Mouse (Mus musculus) cerebellum, adult 2 months (tissue): Measurements from ENCODE around the gene Gabarap. TPM values are rescaled to one million over a fixed set of nuclear protein-coding genes. Genes with fewer than 3 reads are reported as not detected.

Experiments used
- DNase-seq, 2 experiments: peaks; one replicate each; pipeline ENCODE4 v3.0.0; 2021
- H3K27ac ChIP-seq: fragments of 200-500 bp; 2 replicates; pipeline ENCODE4 v1.5.1; 2012; ENCODE audit warnings: low read length, control low read depth, inconsistent platforms; ENCODE audit not compliant: insufficient read depth
- H3K27me3 ChIP-seq: fragments of 200-500 bp; 2 replicates; pipeline ENCODE4 v1.6.1; 2012; ENCODE audit warnings: inconsistent platforms, mild to moderate bottlenecking, low read length, moderate library complexity; ENCODE audit not compliant: control insufficient read depth, insufficient read depth
- H3K4me1 ChIP-seq: fragments of 200-500 bp; 2 replicates; pipeline ENCODE4 v1.6.1; 2011; ENCODE audit warnings: low read length; ENCODE audit not compliant: control insufficient read depth, insufficient read depth
- H3K4me3 ChIP-seq: fragments of 200-500 bp; replicated peaks from 2 replicates; pipeline ENCODE3; 2011; ENCODE audit warnings: mild to moderate bottlenecking, low read depth, low read length, control low read depth; ENCODE audit not compliant: insufficient read depth
- CTCF ChIP-seq: fragments of 200-500 bp; IDR thresholded peaks from 2 replicates; pipeline ENCODE4 v1.5.1; 2011; ENCODE audit warnings: low read depth, mild to moderate bottlenecking, control low read depth, low read length, moderate library complexity, borderline replicate concordance; ENCODE audit not compliant: insufficient read depth
- POLR2A ChIP-seq: fragments of 200-500 bp; IDR thresholded peaks from 2 replicates; pipeline ENCODE4 v1.6.1; 2011; ENCODE audit warnings: low read length, control low read depth, borderline replicate concordance; ENCODE audit not compliant: insufficient read depth
- WGBS: fragments of 180-500 bp; shearing (Covaris S2); methylation state at CpG from one replicate; pipeline ENCODE4 v1.1.7; 2018; 5-methylcytosine and 5-hydroxymethylcytosine counted together
- polyA plus RNA-seq: library from polyadenylated mRNA; depleted of rRNA; stranded (reverse); fragments of >200 nt; gene quantifications from 2 replicates; pipeline ENCODE4 v1.2.3, GENCODE M21; 2012; rRNA removed

Gabarap gene
- polyA plus RNA-seq, 1 experiment = 366 TPM

DNA sequence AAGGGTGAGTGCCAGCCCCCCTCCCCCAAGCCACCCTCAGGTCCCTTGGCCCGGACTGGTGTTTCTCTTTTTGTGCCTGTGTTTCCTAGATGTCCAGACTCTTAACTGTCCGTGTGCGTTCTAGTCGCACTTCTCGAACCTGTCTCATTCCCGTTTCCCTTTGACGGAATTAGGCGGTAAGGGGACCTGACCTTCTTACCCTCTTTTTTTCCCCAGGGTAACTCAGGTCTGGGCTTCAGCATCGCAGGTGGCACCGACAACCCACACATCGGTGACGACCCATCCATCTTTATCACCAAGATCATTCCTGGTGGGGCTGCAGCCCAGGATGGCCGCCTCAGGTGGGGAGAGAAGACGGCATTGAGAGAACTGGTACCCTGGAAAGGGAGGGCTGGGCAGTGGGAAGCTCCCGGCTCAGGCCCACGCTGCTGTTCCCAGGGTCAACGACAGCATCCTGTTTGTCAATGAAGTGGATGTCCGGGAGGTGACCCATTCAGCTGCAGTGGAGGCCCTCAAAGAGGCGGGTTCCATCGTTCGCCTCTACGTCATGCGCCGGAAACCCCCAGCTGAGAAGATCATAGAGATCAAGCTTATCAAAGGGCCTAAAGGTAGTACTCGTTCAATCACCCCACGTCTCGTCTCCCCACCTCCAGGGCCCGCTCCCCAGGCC lies 39.8 kb downstream of the Gabarap start:
- Histone ChIP-seq H3K4me3 (no peak overlapping the region), H3K27ac (no peak overlapping the region; the same call in 1 of the 2 replicates), H3K27me3 (no peaks in the 10 kb centered on the region), H3K4me1 (peaks cover 11% of the 10 kb centered on the region; the same call in 1 of the 2 replicates)
- no peak for DNase-seq
- WGBS = 84% methylated on average over 28 of the region's 28 CpGs
- TF ChIP-seq CTCF (no peak), POLR2A (no peak)

DNA sequence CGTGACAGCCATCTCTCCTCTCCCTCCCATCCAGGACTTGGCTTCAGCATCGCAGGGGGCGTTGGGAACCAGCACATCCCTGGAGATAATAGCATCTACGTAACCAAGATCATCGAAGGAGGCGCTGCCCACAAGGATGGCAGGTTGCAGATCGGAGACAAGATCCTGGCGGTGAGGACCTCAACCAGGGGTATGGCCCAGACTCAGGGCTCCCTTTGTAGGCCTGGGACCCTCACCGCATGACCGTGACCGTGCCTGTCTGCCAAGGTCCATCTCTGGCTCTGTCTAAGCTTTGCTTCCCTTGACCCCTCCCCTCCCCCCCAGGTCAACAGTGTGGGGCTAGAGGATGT lies 40.4 kb downstream of the Gabarap start:
- WGBS = 95% methylated on average over 11 of the region's 11 CpGs
- Histone ChIP-seq H3K27me3 (no peaks in the 10 kb centered on the region), H3K27ac (no peak overlapping the region), H3K4me1 (peaks cover 11% of the 10 kb centered on the region; the same call in 1 of the 2 replicates), H3K4me3 (no peak overlapping the region)
- TF ChIP-seq CTCF (no peak), POLR2A (no peak)
- no peak for DNase-seq

DNA sequence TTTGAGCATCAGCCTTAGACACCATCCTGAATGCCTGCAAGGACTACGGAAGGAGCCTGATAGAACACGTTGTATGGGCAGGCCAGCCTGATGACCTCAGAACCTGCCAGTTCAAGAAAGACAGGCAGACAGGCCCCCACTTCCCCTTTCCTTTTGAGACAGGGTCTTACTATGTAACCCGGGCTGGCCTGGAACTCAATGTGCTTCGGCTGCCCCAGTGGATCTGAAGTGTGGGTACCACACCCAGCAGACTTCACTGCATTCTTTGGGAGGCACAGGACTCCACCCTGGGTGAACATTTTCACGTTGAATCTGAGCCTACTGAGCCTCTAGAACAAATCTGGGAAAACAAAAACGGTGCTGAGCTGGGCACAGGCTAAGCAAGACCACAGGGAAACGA lies 47.2 kb downstream of the Gabarap start:
- DNase-seq = no peak
- H3K4me3 ChIP-seq = no peak overlapping the region
- TF ChIP-seq CTCF (no peak), POLR2A (no peak)
- H3K4me1 ChIP-seq = peaks cover 21% of the 10 kb centered on the region
- H3K27ac ChIP-seq = no peak overlapping the region
- 82% methylated on average over 7 of the region's 7 CpGs for WGBS
- no peaks in the 10 kb centered on the region for H3K27me3 ChIP-seq

DNA sequence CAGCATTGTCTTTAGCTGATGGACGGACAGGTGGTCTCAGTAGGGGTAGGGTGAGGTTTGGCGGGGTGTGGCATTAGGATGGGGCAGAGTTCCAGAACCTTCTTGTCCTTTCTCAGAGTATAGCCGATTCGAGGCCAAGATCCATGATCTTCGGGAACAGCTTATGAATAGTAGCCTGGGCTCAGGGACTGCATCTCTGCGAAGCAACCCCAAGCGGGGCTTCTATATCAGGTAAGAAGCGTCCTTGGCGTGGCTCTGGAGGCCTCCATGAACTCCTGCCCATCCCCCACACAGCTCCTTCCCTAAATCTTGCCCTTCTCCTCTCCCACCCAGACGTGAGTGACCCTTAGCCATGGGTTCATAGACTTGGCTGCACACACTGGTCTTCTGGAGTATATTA lies 48.7 kb downstream of the Gabarap start:
- Histone ChIP-seq H3K4me3 (no peak overlapping the region), H3K27ac (no peak overlapping the region), H3K4me1 (peaks cover 21% of the 10 kb centered on the region), H3K27me3 (no peaks in the 10 kb centered on the region)
- 79% methylated on average over 10 of the region's 10 CpGs for WGBS
- DNase-seq = no peak
- TF ChIP-seq CTCF (no peak), POLR2A (no peak)

DNA sequence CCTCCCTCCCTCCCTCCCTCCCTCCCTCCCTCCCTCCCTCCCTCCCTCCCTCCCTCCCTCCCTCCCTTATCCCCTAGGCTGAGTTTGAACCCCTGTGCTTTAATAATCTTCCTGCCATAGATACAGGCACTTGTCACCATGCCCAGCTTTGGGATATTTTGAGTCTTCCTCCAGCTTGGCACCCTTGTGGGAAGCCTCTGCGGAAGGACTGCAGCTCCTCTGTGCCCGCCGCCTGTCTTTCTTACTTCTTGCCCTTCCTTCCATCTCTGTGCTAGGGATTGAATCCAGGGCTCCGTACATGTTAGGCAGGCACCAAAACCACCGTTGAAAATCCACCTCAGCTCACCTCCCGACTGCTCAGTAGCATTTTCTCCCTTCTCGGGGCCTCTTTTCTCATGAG lies 49.2 kb downstream of the Gabarap start:
- no peaks in the 10 kb centered on the region for H3K27me3 ChIP-seq
- no peak overlapping the region for H3K4me3 ChIP-seq
- DNase-seq = peak in 1 of 2 experiments; percentile 46
- 37% methylated on average over 7 of the region's 7 CpGs for WGBS
- TF ChIP-seq CTCF = no peak
- TF ChIP-seq POLR2A = no peak
- peak overlapping the region; percentile 63 for H3K27ac ChIP-seq
- H3K4me1 ChIP-seq = peaks cover 21% of the 10 kb centered on the region

DNA sequence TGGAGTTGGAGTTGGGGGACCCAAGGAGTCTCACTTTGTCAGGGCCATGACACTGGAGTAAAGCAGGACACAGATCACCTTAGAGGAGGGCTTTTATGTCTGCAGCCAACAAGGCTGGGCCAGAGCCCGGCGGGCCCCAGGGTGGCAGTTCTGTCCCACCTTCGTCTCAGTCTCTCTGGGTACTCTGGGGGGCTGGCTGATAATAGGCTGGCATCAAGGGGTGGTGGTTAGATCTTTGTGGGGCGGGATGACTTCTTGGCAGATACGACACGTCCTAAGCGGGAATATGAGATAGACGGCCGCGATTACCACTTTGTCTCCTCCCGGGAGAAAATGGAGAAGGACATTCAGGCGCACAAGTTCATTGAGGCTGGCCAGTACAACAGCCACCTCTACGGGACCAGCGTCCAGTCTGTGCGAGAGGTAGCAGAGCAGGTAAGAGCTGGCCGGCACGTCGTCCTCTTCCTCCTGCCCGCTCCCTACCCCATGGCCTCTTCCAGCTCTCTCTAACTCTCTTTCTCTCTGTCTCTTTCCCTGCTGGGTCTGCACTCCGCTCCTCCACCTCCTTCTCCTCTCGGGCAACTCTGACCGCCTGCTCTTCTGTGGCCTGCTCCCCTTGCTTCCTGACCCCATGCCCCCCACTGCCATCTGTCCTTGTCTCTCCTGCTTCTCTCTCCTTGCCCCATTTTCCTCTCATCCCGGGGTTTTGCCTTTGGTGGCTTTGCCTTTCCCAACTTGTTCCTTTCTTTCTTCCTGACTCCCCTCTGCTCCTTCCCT lies 51.6 kb downstream of the Gabarap start:
- Histone ChIP-seq H3K27me3 (no peaks in the 10 kb centered on the region), H3K4me1 (peaks cover 21% of the 10 kb centered on the region), H3K27ac (0 out of 2 replicates have a peak overlapping the region, but pooled peaks have one; percentile 18), H3K4me3 (no peak overlapping the region)
- TF ChIP-seq POLR2A (no peak), CTCF (no peak)
- 71% methylated on average over 23 of the region's 23 CpGs for WGBS
- DNase-seq = peak in 1 of 2 experiments; percentile 51

DNA sequence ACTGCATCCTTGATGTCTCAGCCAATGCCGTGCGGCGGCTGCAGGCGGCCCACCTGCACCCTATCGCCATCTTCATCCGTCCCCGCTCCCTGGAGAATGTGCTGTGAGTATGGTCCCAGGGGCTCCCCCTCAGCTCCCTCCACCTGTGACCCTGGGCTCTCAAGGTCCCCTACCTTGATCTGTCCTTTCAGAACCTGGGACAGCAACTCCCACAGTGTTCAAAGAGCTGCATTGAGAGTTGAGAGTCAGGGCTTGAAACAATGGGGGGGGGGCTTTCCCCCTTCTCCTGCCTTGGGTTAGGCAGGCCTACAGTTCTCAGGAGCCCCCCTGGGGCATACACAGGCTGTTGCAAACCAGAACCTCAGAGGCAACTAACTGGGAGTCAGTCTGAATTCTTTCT lies 52.7 kb downstream of the Gabarap start:
- WGBS = 70% methylated on average over 7 of the region's 7 CpGs
- peaks cover 21% of the 10 kb centered on the region for H3K4me1 ChIP-seq
- H3K27ac ChIP-seq = 0 out of 2 replicates have a peak overlapping the region, but pooled peaks have one; percentile 13
- no peak for DNase-seq
- no peak overlapping the region for H3K4me3 ChIP-seq
- TF ChIP-seq POLR2A (no peak), CTCF (no peak)
- no peaks in the 10 kb centered on the region for H3K27me3 ChIP-seq

Other genes with a start within 250 kb of the Gabarap start
- 35.3 and 42.3 TPM in 2 replicates for gene Polr2a, start 232.5 kb upstream of the Gabarap start, polyA plus RNA-seq
- gene Slc35g3, start 229.2 kb upstream of the Gabarap start, polyA plus RNA-seq = not detected in 2 replicates
- gene Zbtb4, start 225.2 kb upstream of the Gabarap start, polyA plus RNA-seq = 69.8 and 71.1 TPM in 2 replicates
- gene Chrnb1, start 195.2 kb upstream of the Gabarap start, polyA plus RNA-seq = 1.6 and 2.9 TPM in 2 replicates
- 47.0 and 49.4 TPM in 2 replicates for gene Fgf11, start 189.3 kb upstream of the Gabarap start, polyA plus RNA-seq
- gene Tmem102, start 185.5 kb upstream of the Gabarap start, polyA plus RNA-seq = 0.28 and 0.36 TPM in 2 replicates
- not detected in 2 replicates for gene Gm39566, start 175.8 kb upstream of the Gabarap start, polyA plus RNA-seq
- gene Spem2, start 172.7 kb upstream of the Gabarap start, polyA plus RNA-seq = not detected in 2 replicates
- gene Spem1, start 169.0 kb upstream of the Gabarap start, polyA plus RNA-seq = 1.4 TPM in 2 replicates
- gene Nlgn2, start 153.4 kb upstream of the Gabarap start, polyA plus RNA-seq = 116 and 122 TPM in 2 replicates
- gene Tmem256, start 152.6 kb upstream of the Gabarap start, polyA plus RNA-seq = 200 and 210 TPM in 2 replicates
- 34.2 and 36.9 TPM in 2 replicates for gene Plscr3, start 144.8 kb upstream of the Gabarap start, polyA plus RNA-seq
- gene Tnk1, start 132.4 kb upstream of the Gabarap start, polyA plus RNA-seq = 0.21 and 0.39 TPM in 2 replicates
- gene Tmem95, start 113.1 kb upstream of the Gabarap start, polyA plus RNA-seq = not detected in 2 replicates
- gene Kctd11, start 109.7 kb upstream of the Gabarap start, polyA plus RNA-seq = 1.9 and 2.2 TPM in 2 replicates
- gene Acap1, start 95.6 kb upstream of the Gabarap start, polyA plus RNA-seq = 0.18 and 0.24 TPM in 2 replicates
- 0.36 and 0.43 TPM in 2 replicates for gene 2810408A11Rik, start 90.2 kb upstream of the Gabarap start, polyA plus RNA-seq
- gene Neurl4, start 90.1 kb upstream of the Gabarap start, polyA plus RNA-seq = 119 and 128 TPM in 2 replicates
- gene Gps2, start 77.3 kb upstream of the Gabarap start, polyA plus RNA-seq = 78.9 and 87.5 TPM in 2 replicates
- 514 and 533 TPM in 2 replicates for gene Eif5a, start 69.2 kb upstream of the Gabarap start, polyA plus RNA-seq
- 16.5 and 16.8 TPM in 2 replicates for gene Ybx2, start 55.3 kb upstream of the Gabarap start, polyA plus RNA-seq
- 5.9 and 7.2 TPM in 2 replicates for gene Slc2a4, start 43.0 kb upstream of the Gabarap start, polyA plus RNA-seq
- gene Cldn7, start 26.4 kb upstream of the Gabarap start, polyA plus RNA-seq = 0.33 TPM in 1 of 2 replicates, not detected in the other
- 93.9 and 108 TPM in 2 replicates for gene Ctdnep1, start 10.0 kb upstream of the Gabarap start, polyA plus RNA-seq
- gene Elp5, start 8.6 kb upstream of the Gabarap start, polyA plus RNA-seq = 106 and 109 TPM in 2 replicates
- 41.8 and 44.4 TPM in 2 replicates for gene Phf23, start 4.6 kb downstream of the Gabarap start, polyA plus RNA-seq
- 27.2 and 28.9 TPM in 2 replicates for gene Dvl2, start 9.5 kb downstream of the Gabarap start, polyA plus RNA-seq
- gene Acadvl, start 24.3 kb downstream of the Gabarap start, polyA plus RNA-seq = 104 and 112 TPM in 2 replicates
- gene Dlg4, start 25.8 kb downstream of the Gabarap start, polyA plus RNA-seq = 352 and 374 TPM in 2 replicates
- gene Asgr1, start 62.9 kb downstream of the Gabarap start, polyA plus RNA-seq = 13.8 and 17.1 TPM in 2 replicates
- gene Asgr2, start 101.5 kb downstream of the Gabarap start, polyA plus RNA-seq = 0.11 and 0.17 TPM in 2 replicates
- 2.4 and 2.5 TPM in 2 replicates for gene Mgl2, start 139.2 kb downstream of the Gabarap start, polyA plus RNA-seq
- 1.2 and 1.4 TPM in 2 replicates for gene Clec10a, start 165.1 kb downstream of the Gabarap start, polyA plus RNA-seq
- gene Slc16a11, start 221.6 kb downstream of the Gabarap start, polyA plus RNA-seq = 209 and 244 TPM in 2 replicates
- gene Slc16a13, start 229.9 kb downstream of the Gabarap start, polyA plus RNA-seq = 8.8 and 11.3 TPM in 2 replicates
- 1.1 and 1.4 TPM in 2 replicates for gene Bcl6b, start 238.7 kb downstream of the Gabarap start, polyA plus RNA-seq
- 94.0 and 96.5 TPM in 2 replicates for gene 0610010K14Rik, start 246.8 kb downstream of the Gabarap start, polyA plus RNA-seq
- 9.7 and 10.3 TPM in 2 replicates for gene Gm21988, start 248.7 kb downstream of the Gabarap start, polyA plus RNA-seq
- 359 TPM in 2 replicates for gene Rnasek, start 248.7 kb downstream of the Gabarap start, polyA plus RNA-seq